Mouse (Mus musculus): ENCODE results near the gene Slc25a5. TPM values are rescaled to one million over a fixed set of nuclear protein-coding genes. Genes with fewer than 3 reads are reported as not detected.

The Slc25a5 gene
- total and polyA plus RNA-seq, 3 experiments, result 591 to 1,177 (median 881) TPM

DNA sequence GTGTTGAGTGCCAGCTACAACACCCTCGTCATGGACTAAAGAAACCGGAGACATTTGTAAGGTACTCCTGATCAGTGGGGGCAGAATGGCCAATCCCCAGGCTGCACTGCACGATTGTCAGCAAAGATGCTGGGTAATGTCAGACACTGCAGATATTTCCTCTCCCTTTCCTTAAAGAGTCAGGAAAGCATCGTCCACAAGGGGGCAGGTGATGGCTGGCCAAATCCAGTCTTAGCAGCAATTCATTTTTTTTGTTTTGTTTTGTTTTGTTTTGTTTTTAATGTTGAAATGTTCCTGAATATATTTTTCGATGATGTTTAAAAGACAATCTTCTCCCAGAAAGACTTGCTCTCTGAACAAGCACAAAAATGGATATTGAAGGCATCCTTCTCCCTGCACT is 15.9 kb downstream of the Slc25a5 start:
- Histone ChIP-seq H3K9ac (ENCODE audit: insufficient read depth, low read depth) (no peak overlapping the region), H3K27me3 (replicated peaks) (no peaks in the 10 kb centered on the region), H3K4me3 (replicated peaks in 1 of 3; ENCODE audit: low read depth in 2 of 3, low read length in 2 of 3, poor library complexity in 1 of 3) (no peak overlapping the region), H3K4me2 (ENCODE audit: insufficient read depth, low read depth, poor library complexity, severe bottlenecking) (no peak overlapping the region), H3K9me3 (replicated peaks; ENCODE audit: low read length) (no peaks in the 10 kb centered on the region), H3K36me3 (replicated peaks in 1 of 2; ENCODE audit: control insufficient read depth in 1 of 2, insufficient read depth in 1 of 2, low read length in 1 of 2) (no peaks in the 10 kb centered on the region), H3K27ac (ENCODE audit: insufficient read depth, low read depth) (no peak overlapping the region), H3K79me2 (replicated peaks; ENCODE audit: control insufficient read depth, extremely low read depth, insufficient read depth, poor library complexity, severe bottlenecking) (no peaks in the 10 kb centered on the region), H3K4me1 (ENCODE audit: control insufficient read depth in 1 of 2, insufficient read depth in 2 of 2) (peaks cover 0 to 12% of the 10 kb centered on the region in 2 experiments; a peak in 2 of 4 replicates)
- dilution Hi-C loops (cut with MboI; ENCODE audit: extremely low pct_ligation_motif_present, extremely low pct_unique_long_range_greater_than_20kb, low sequenced_read_pairs), result no loop called here
- TF ChIP-seq RAD21 (IDR thresholded peaks at IDR 0.05; ENCODE audit: low read depth, low read length) (peak; percentile 40), MAX (IDR thresholded peaks at IDR 0.05; ENCODE audit: low read length) (no peak), SMC3 (IDR thresholded peaks at IDR 0.05; ENCODE audit: low read depth, low read length) (peak; percentile 59), ZNF384 (IDR thresholded peaks at IDR 0.05; ENCODE audit: low read depth, low read length) (0 out of 2 replicates have a peak, but pooled peaks have one; percentile 38), MXI1 (IDR thresholded peaks at IDR 0.05; ENCODE audit: low read depth, low read length) (no peak), MYC (IDR thresholded peaks at IDR 0.05; ENCODE audit: low read depth, low read length) (no peak), CTCF (conservative IDR thresholded peaks at IDR 0.05 in 1 of 2, IDR thresholded peaks at IDR 0.05 in 1 of 2; ENCODE audit: low read depth in 2 of 2, low read length in 2 of 2) (peak; percentile 10 to 67; a peak in 2 of 4 replicates), MAFK (IDR thresholded peaks at IDR 0.05; ENCODE audit: insufficient replicate concordance, low read length) (no peak), BHLHE40 (IDR thresholded peaks at IDR 0.05; ENCODE audit: low read depth, low read length) (no peak), EP300 (IDR thresholded peaks at IDR 0.05; ENCODE audit: low read length) (no peak)
- DNase-seq (ENCODE audit: extremely low read depth), result peak; percentile 32
- in situ Hi-C loops (cut with MboI; ENCODE audit: low pct_ligation_motif_present, low pct_unique_long_range_greater_than_20kb, low sequenced_read_pairs), result no loop called here

DNA sequence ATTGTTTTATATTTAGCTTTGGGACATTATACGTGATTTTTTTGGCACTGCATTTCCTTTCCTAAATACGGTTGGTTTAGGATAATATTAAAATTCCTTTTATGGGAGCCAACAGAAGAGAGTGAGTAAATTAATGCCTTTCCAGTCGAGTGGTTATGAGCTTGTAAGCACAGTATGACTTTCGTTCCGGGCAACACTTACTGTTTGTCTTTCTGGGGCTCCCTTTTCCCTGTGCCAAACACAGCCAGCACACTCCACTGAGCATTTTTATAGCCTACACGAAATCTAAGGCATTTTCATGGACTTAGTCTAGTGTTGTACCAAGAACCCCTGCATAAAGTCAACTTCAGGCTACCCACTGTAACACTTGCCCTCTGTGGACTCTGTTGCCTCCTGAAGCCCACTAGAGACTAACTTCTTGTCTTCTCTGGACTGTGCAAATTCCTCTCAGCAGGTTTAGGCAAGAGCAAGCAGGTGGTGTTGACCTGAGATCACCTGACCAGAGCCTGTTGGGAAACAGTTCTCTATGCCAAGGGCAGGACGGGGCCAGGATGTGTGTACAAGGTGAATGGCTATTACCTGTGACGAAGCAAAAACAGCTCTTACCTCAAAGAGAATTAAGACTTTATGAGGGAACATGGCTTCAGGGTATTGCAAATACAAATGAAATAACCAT is 18.8 kb downstream of the Slc25a5 start:
- no peak overlapping the region for H3K4me3 ChIP-seq (replicated peaks in 1 of 3; ENCODE audit: low read depth in 2 of 3, low read length in 2 of 3, poor library complexity in 1 of 3)
- no peaks in the 10 kb centered on the region for H3K27me3 ChIP-seq (replicated peaks)
- no peaks in the 10 kb centered on the region for H3K36me3 ChIP-seq (replicated peaks in 1 of 2; ENCODE audit: control insufficient read depth in 1 of 2, insufficient read depth in 1 of 2, low read length in 1 of 2)
- no peaks in the 10 kb centered on the region for H3K79me2 ChIP-seq (replicated peaks; ENCODE audit: control insufficient read depth, extremely low read depth, insufficient read depth, poor library complexity, severe bottlenecking)
- dilution Hi-C loops (cut with MboI; ENCODE audit: extremely low pct_ligation_motif_present, extremely low pct_unique_long_range_greater_than_20kb, low sequenced_read_pairs) (no loop called here), in situ Hi-C loops (cut with MboI; ENCODE audit: low pct_ligation_motif_present, low pct_unique_long_range_greater_than_20kb, low sequenced_read_pairs) (no loop called here)
- H3K4me2 ChIP-seq (ENCODE audit: insufficient read depth, low read depth, poor library complexity, severe bottlenecking), result no peak overlapping the region
- no peak overlapping the region for H3K9ac ChIP-seq (ENCODE audit: insufficient read depth, low read depth)
- no peak overlapping the region for H3K27ac ChIP-seq (ENCODE audit: insufficient read depth, low read depth)
- TF ChIP-seq NRF1 (IDR thresholded peaks at IDR 0.05; ENCODE audit: low read depth, low read length) (no peak), UBTF (IDR thresholded peaks at IDR 0.05; ENCODE audit: low read depth, low read length) (no peak), RCOR1 (conservative IDR thresholded peaks at IDR 0.05; ENCODE audit: low read depth, low read length) (no peak), CHD1 (IDR thresholded peaks at IDR 0.05; ENCODE audit: low read depth, low read length) (no peak), ZC3H11A (IDR thresholded peaks at IDR 0.05; ENCODE audit: low read depth, low read length) (no peak), PAX5 (IDR thresholded peaks at IDR 0.05; ENCODE audit: low read length) (no peak)
- H3K9me3 ChIP-seq (replicated peaks; ENCODE audit: low read length), result no peaks in the 10 kb centered on the region
- H3K4me1 ChIP-seq (ENCODE audit: control insufficient read depth in 1 of 2, insufficient read depth in 2 of 2), result peaks cover 0 to 14% of the 10 kb centered on the region in 2 experiments; a peak in 2 of 4 replicates
- DNase-seq (ENCODE audit: extremely low read depth), result no peak

Data from CH12.LX (cell line).